Mouse (Mus musculus) layer of hippocampus, postnatal 14 days (tissue): ENCODE data around the gene Pklr. TPM values are rescaled to one million over a fixed set of nuclear protein-coding genes. Genes with fewer than 3 reads are reported as not detected.

ENCODE experiments used
- DNase-seq, 2 experiments: peaks; one replicate each; pipeline ENCODE4 v3.0.0; 2021 to 2022; ENCODE audit warnings: low spot score in 2 of 2, mixed read lengths in 1 of 2
- total RNA-seq, 2 experiments: library from RNA; stranded (reverse); gene quantifications; 2 replicates each; pipeline ENCODE4 v1.2.3; 2021

Pklr gene
- total RNA-seq, 2 experiments from 2014 or later = not detected

GRCm38 (mm10) chr3:89193351-89193750 is 57.4 kb downstream of the Pklr start:
- DNase-seq = no peak

- no peak for DNase-seq
Observed at GRCm38 (mm10) chr3:89193853-89194252, 57.9 kb downstream of the Pklr start.

Other genes starting within 250 kb of the Pklr start
- 10 to 100 TPM; 25.5 to 28.4 TPM for gene Msto1, start 222.1 kb upstream of the Pklr start, total RNA-seq
- 10 to 100 TPM; 64.3 to 66.8 TPM for gene Ash1l, start 185.5 kb upstream of the Pklr start, total RNA-seq
- 100 to 1,000 TPM; 108 to 116 TPM for gene Dap3, start 185.0 kb upstream of the Pklr start, total RNA-seq
- gene Rusc1, start 42.8 kb upstream of the Pklr start, total RNA-seq = 100 to 1,000 TPM; 150 to 157 TPM
- gene Gm43738, start 35.0 kb upstream of the Pklr start, total RNA-seq = not detected
- gene Fdps, start 34.2 kb upstream of the Pklr start, total RNA-seq = 100 to 1,000 TPM; 109 to 131 TPM
- gene Hcn3, start 24.1 kb downstream of the Pklr start, total RNA-seq = 10 to 100 TPM; 13.0 to 24.5 TPM
- gene Clk2, start 28.7 kb downstream of the Pklr start, total RNA-seq = 10 to 100 TPM; 46.2 to 47.0 TPM
- 10 to 100 TPM; 74.5 to 75.6 TPM for gene Scamp3, start 41.3 kb downstream of the Pklr start, total RNA-seq
- gene Fam189b, start 47.0 kb downstream of the Pklr start, total RNA-seq = 10 to 100 TPM; 68.1 to 72.0 TPM
- 10 to 100 TPM; 64.1 to 68.8 TPM for gene Gba, start 66.8 kb downstream of the Pklr start, total RNA-seq
- 10 to 100 TPM; 32.1 to 40.1 TPM for gene Thbs3, start 79.0 kb downstream of the Pklr start, total RNA-seq
- 10 to 100 TPM; 91.1 to 99.9 TPM for gene Mtx1, start 90.9 kb downstream of the Pklr start, total RNA-seq
- 1 to 10 TPM; 1.2 to 1.3 TPM for gene Muc1, start 92.9 kb downstream of the Pklr start, total RNA-seq
- 10 to 100 TPM; 77.3 to 90.2 TPM for gene Krtcap2, start 109.8 kb downstream of the Pklr start, total RNA-seq
- 10 to 100 TPM; 97.0 to 99.4 TPM for gene Trim46, start 110.2 kb downstream of the Pklr start, total RNA-seq
- 10 to 100 TPM; 50.0 to 63.2 TPM for gene Dpm3, start 123.2 kb downstream of the Pklr start, total RNA-seq
- gene Slc50a1, start 134.4 kb downstream of the Pklr start, total RNA-seq = 10 to 100 TPM; 37.1 to 40.2 TPM
- gene Efna1, start 145.0 kb downstream of the Pklr start, total RNA-seq = 1 to 10 TPM; 6.4 TPM
- gene Efna3, start 186.8 kb downstream of the Pklr start, total RNA-seq = 10 to 100 TPM; 57.8 to 62.7 TPM
- gene Efna4, start 201.9 kb downstream of the Pklr start, total RNA-seq = 1 to 10 TPM; 1.0 to 1.8 TPM
- gene Adam15, start 213.9 kb downstream of the Pklr start, total RNA-seq = 100 to 1,000 TPM; 114 to 115 TPM
- gene Dcst2, start 225.8 kb downstream of the Pklr start, total RNA-seq = under 1 TPM; 0.41 to 0.76 TPM
- under 1 TPM in 1 of 2 experiments, not detected in 1; 0.21 TPM for gene Dcst1, start 229.1 kb downstream of the Pklr start, total RNA-seq